Mouse (Mus musculus): ENCODE results near the gene Capg. TPM values are rescaled to one million over a fixed set of nuclear protein-coding genes. Genes with fewer than 3 reads are reported as not detected.

The Capg gene
- polyA plus RNA-seq (2014; fragmentation: Nextera tagmentation; extraction: Ambion mirVana), result 3.4 and 9.0 TPM in 2 replicates

DNA sequence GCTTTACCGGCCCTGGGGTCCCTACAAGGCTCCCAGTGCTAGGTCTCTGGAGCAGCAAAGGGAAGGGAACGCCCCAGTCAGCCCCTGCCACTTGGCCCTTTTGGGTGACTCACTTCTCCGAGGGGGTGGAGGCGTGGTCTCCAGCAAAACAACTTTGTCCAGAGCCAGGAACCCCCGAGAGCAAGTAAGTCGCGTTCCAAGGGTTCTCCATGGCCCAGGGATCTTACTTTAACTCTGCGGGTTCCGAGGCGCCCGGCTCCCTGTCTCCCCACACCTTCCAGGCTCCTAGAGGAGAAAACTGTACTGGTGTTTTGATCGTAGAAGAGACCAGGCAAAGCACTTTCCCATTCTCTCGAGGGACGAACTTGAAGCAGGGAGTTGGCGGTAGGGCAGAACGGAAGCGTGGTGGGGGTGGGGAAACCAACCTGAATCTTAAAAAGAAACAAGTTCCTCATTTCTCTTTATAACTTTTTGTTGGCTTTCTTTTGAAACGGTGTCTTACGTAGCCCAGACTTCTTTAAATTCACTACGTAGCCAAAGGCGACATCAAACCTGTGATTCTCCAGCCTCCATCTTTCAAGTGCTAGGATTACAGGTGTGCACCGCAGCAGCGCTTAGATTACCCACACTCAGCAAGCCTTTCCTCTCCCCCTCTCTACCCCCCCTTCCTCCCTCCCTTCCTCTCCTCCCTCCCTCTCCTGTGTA, at the start of gene Capg:
Capg (plus strand) TSS at position 109 of the 705 bp plus-strand sequence.
- H3K27ac ChIP-seq (ENCODE audit: low read depth, low read length), result no peak within 1 kb of the TSS; the same call in 1 of the 2 replicates
- H3K4me3 ChIP-seq (ENCODE audit: low read depth, low read length), result no peak within 1 kb of the TSS
- no peak for ATAC-seq (ENCODE audit: low read depth)
- peak within 1 kb of the TSS; percentile 16; the same call in 1 of the 2 replicates for H3K4me2 ChIP-seq (ENCODE audit: low read depth, low read length)
- H3K36me3 ChIP-seq (ENCODE audit: control insufficient read depth, insufficient read depth, low read length), result no peaks in the 10 kb centered on the region
- WGBS, result 16% methylated on average over 23 of the region's 23 CpGs
- H3K4me1 ChIP-seq (ENCODE audit: control insufficient read depth, insufficient read depth, low read length), result no peaks in the 10 kb centered on the region
- no peaks in the 10 kb centered on the region for H3K9me3 ChIP-seq (ENCODE audit: control insufficient read depth, low read length)
- no peaks in the 10 kb centered on the region for H3K27me3 ChIP-seq (ENCODE audit: control insufficient read depth, insufficient read depth, low read length)
- no peak within 1 kb of the TSS for H3K9ac ChIP-seq (replicated peaks; ENCODE audit: low read depth, low read length)

DNA sequence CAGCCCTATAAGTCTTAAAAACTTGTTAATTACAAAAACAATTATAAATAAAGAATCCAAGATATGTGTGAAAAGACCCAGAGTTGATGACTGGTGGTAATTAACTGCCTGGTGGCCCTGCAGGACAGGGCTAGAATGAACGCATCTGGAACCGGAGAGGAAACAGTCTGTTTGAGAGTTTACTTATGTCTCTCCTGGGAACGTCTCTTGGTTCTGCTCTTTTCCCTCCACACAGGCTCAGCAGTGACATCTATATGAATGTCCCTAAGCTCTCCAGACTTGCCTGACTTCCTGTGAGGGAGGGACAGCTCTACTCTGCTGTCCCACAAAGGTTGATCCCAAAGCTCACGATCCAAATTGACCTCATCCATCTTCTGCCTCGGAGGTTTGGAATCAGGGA, 45.2 kb upstream of the Capg start:
- Histone ChIP-seq H3K9me3 (ENCODE audit: control insufficient read depth, low read length) (no peaks in the 10 kb centered on the region), H3K4me3 (ENCODE audit: low read depth, low read length) (no peak overlapping the region), H3K36me3 (ENCODE audit: control insufficient read depth, insufficient read depth, low read length) (no peaks in the 10 kb centered on the region), H3K27me3 (ENCODE audit: control insufficient read depth, insufficient read depth, low read length) (no peaks in the 10 kb centered on the region), H3K27ac (ENCODE audit: low read depth, low read length) (no peak overlapping the region), H3K4me2 (ENCODE audit: low read depth, low read length) (no peak overlapping the region), H3K9ac (replicated peaks; ENCODE audit: low read depth, low read length) (no peak overlapping the region), H3K4me1 (ENCODE audit: control insufficient read depth, insufficient read depth, low read length) (no peaks in the 10 kb centered on the region)
- no peak for ATAC-seq (ENCODE audit: low read depth)
- WGBS, result 57% methylated on average over 5 of the region's 5 CpGs

DNA sequence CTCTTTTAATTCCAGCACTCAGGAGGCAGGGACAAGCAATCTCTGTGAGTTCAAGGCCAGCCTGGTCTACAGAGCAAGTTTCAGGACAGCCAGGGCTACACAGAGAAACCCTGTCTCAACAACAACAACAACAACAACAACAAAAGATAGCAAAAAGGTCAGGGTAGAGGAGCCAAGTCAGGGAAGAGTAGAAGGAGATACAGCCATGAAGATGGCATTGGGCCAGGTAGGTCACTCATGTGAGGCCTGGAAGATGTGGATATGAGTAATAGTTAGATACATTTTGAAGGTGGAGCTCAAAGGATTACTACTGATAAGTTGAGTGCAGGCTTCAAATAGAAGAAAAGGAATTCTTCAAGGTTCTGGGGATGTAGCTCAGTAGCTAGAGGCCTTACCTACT, 40.9 kb upstream of the Capg start:
- no peaks in the 10 kb centered on the region for H3K27me3 ChIP-seq (ENCODE audit: control insufficient read depth, insufficient read depth, low read length)
- no peak overlapping the region for H3K4me3 ChIP-seq (ENCODE audit: low read depth, low read length)
- no peak overlapping the region for H3K4me2 ChIP-seq (ENCODE audit: low read depth, low read length)
- no peaks in the 10 kb centered on the region for H3K36me3 ChIP-seq (ENCODE audit: control insufficient read depth, insufficient read depth, low read length)
- H3K9ac ChIP-seq (replicated peaks; ENCODE audit: low read depth, low read length), result no peak overlapping the region
- no peak overlapping the region for H3K27ac ChIP-seq (ENCODE audit: low read depth, low read length)
- H3K4me1 ChIP-seq (ENCODE audit: control insufficient read depth, insufficient read depth, low read length), result no peaks in the 10 kb centered on the region
- no peaks in the 10 kb centered on the region for H3K9me3 ChIP-seq (ENCODE audit: control insufficient read depth, low read length)
- no peak for ATAC-seq (ENCODE audit: low read depth)

DNA sequence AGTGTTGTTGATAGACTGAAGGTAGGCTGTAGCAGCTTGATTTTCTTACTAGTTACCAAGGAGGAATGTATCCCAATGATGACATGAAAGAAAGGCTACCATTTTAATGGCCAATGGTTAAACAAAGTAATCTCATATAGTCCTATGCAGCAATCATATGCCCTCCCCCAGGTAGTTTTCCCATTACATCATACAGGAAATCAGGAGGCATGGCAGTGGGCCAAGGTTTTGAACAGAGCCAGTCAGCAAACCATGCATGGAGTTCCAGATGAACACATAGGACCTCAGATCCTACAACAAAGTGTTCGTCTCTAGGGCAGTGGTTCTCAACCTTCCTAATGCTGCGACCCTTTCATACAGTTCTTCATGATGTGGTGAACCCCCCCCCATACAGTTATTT, 40.3 kb upstream of the Capg start:
- H3K27me3 ChIP-seq (ENCODE audit: control insufficient read depth, insufficient read depth, low read length), result no peaks in the 10 kb centered on the region
- H3K4me2 ChIP-seq (ENCODE audit: low read depth, low read length), result no peak overlapping the region
- H3K27ac ChIP-seq (ENCODE audit: low read depth, low read length), result no peak overlapping the region
- H3K4me3 ChIP-seq (ENCODE audit: low read depth, low read length), result no peak overlapping the region
- WGBS, result 94% methylated on average over 2 of the region's 2 CpGs
- no peak for ATAC-seq (ENCODE audit: low read depth)
- no peaks in the 10 kb centered on the region for H3K36me3 ChIP-seq (ENCODE audit: control insufficient read depth, insufficient read depth, low read length)
- H3K9ac ChIP-seq (replicated peaks; ENCODE audit: low read depth, low read length), result no peak overlapping the region
- H3K4me1 ChIP-seq (ENCODE audit: control insufficient read depth, insufficient read depth, low read length), result no peaks in the 10 kb centered on the region
- no peaks in the 10 kb centered on the region for H3K9me3 ChIP-seq (ENCODE audit: control insufficient read depth, low read length)

DNA sequence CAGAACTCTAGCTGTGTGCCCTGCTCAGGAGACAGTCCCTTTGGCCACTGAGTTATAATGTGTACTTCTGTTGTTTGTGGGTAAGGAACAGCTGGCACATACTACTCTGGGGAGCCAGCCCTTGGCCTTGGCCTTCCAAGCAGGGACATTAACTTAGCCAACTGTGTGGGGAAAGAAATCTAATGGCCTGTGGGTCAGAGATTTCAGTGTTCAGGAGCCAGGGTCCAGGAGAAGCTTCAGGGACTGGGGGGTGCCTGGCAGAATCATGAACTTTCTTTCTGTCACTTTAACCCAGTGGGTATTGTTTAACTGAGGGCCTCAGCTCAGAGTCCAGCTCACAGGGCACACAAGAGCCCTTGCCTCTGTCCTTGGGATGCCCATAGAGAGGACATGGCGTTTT, 38.1 kb upstream of the Capg start:
- Histone ChIP-seq H3K4me3 (ENCODE audit: low read depth, low read length) (no peak overlapping the region), H3K36me3 (ENCODE audit: control insufficient read depth, insufficient read depth, low read length) (no peaks in the 10 kb centered on the region), H3K27me3 (ENCODE audit: control insufficient read depth, insufficient read depth, low read length) (no peaks in the 10 kb centered on the region), H3K9me3 (ENCODE audit: control insufficient read depth, low read length) (no peaks in the 10 kb centered on the region), H3K4me2 (ENCODE audit: low read depth, low read length) (no peak overlapping the region), H3K9ac (replicated peaks; ENCODE audit: low read depth, low read length) (no peak overlapping the region), H3K4me1 (ENCODE audit: control insufficient read depth, insufficient read depth, low read length) (no peaks in the 10 kb centered on the region), H3K27ac (ENCODE audit: low read depth, low read length) (no peak overlapping the region)
- 69% methylated on average over 1 of the region's 1 CpGs for WGBS
- ATAC-seq (ENCODE audit: low read depth), result no peak

DNA sequence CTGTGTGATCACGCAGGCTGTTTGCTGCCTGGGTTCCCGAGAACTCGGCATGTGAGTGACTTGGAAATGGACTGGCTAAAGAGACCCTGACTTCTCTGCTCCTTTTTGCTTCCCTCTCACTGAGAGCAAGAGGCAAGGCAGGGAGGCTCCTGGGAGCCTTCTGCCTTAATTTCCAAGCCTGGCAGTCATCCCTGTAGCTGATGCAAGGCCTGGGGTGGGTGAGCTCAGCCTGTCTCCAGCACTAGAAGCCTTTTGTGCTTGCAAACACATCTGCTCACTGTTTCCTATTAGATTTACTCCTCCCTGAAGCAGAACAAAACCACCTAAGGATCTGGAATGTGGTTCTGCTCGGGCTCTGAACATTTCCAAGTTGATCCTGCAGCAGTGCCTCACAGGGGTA, 35.6 kb upstream of the Capg start:
- Histone ChIP-seq H3K36me3 (ENCODE audit: control insufficient read depth, insufficient read depth, low read length) (no peaks in the 10 kb centered on the region), H3K27ac (ENCODE audit: low read depth, low read length) (no peak overlapping the region), H3K9ac (replicated peaks; ENCODE audit: low read depth, low read length) (no peak overlapping the region), H3K4me2 (ENCODE audit: low read depth, low read length) (no peak overlapping the region), H3K9me3 (ENCODE audit: control insufficient read depth, low read length) (no peaks in the 10 kb centered on the region), H3K27me3 (ENCODE audit: control insufficient read depth, insufficient read depth, low read length) (no peaks in the 10 kb centered on the region), H3K4me3 (ENCODE audit: low read depth, low read length) (no peak overlapping the region), H3K4me1 (ENCODE audit: control insufficient read depth, insufficient read depth, low read length) (peaks cover 13% of the 10 kb centered on the region; the same call in 1 of the 2 replicates)
- ATAC-seq (ENCODE audit: low read depth), result no peak
- 81% methylated on average over 4 of the region's 4 CpGs for WGBS

DNA sequence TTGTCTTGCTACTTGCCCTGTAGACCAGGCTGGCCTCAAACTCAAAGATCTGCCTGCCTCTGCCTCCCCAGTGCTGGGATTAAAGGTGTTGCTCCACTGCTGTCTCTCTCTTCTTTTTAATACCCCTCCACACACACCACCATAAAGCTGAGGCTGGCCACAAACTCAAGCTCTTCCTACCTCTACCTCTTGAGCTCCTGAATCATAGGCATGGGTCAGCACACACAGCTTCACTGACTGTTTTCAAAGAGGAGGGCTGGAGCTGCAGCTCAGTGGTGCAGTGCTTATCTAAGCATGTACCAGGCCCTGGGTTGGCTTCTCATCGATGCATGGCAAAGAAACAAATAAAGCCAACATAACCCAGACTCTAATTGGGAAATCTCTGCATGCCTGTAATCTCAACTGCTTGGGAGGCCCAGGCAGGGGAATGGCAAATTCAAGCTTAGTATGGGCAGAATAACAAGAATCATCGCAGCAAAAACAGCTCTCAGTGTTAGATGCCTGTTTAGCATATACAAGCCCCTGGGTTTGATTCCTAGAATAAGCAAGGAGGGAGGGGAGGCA, 34.2 kb upstream of the Capg start:
- Histone ChIP-seq H3K27me3 (ENCODE audit: control insufficient read depth, insufficient read depth, low read length) (no peaks in the 10 kb centered on the region), H3K9me3 (ENCODE audit: control insufficient read depth, low read length) (no peaks in the 10 kb centered on the region), H3K4me1 (ENCODE audit: control insufficient read depth, insufficient read depth, low read length) (peaks cover 15% of the 10 kb centered on the region; the same call in 1 of the 2 replicates), H3K36me3 (ENCODE audit: control insufficient read depth, insufficient read depth, low read length) (no peaks in the 10 kb centered on the region), H3K4me2 (ENCODE audit: low read depth, low read length) (no peak overlapping the region), H3K9ac (replicated peaks; ENCODE audit: low read depth, low read length) (no peak overlapping the region), H3K4me3 (ENCODE audit: low read depth, low read length) (no peak overlapping the region), H3K27ac (ENCODE audit: low read depth, low read length) (0 out of 2 replicates have a peak overlapping the region, but pooled peaks have one; percentile 28)
- WGBS, result 80% methylated on average over 2 of the region's 2 CpGs
- no peak for ATAC-seq (ENCODE audit: low read depth)

DNA sequence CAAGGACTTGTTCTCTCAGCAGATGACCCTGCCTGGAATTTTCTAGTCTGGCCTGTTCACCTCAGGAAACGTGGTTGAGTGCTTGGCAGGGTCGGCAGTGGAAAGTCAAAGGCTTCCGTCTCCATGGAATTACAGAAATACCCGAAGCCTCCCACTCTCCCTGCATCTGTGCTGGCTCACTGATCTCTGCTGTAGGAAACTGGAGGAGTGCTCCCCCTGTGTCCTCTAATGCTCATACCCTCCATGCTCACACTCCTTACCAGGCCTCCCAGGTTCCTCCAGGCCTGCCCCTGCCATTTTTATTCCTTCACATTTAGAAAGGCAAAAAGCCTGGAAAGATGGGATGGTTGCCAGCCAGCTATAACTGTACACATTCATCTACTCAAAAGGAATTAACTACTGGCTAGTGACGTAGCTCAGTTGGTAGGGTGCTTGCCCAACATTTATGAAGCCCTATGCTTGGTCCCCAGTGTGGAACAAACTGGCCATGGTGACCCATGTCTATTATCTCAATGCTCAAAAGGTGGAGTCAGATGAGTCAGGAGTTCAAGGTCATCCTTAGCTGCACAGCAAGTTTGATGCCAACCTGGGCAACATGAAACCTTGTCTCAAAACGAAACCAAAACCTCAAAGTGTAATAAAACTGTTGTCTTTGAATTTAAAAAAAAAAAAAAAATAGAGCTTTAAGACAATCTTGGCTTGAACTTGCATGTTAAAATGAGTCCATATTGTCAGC, 33.3 kb upstream of the Capg start:
- Histone ChIP-seq H3K27ac (ENCODE audit: low read depth, low read length) (0 out of 2 replicates have a peak overlapping the region, but pooled peaks have one; percentile 28), H3K36me3 (ENCODE audit: control insufficient read depth, insufficient read depth, low read length) (no peaks in the 10 kb centered on the region), H3K27me3 (ENCODE audit: control insufficient read depth, insufficient read depth, low read length) (no peaks in the 10 kb centered on the region), H3K4me3 (ENCODE audit: low read depth, low read length) (no peak overlapping the region), H3K9ac (replicated peaks; ENCODE audit: low read depth, low read length) (no peak overlapping the region), H3K4me2 (ENCODE audit: low read depth, low read length) (no peak overlapping the region), H3K4me1 (ENCODE audit: control insufficient read depth, insufficient read depth, low read length) (peaks cover 15% of the 10 kb centered on the region; the same call in 1 of the 2 replicates), H3K9me3 (ENCODE audit: control insufficient read depth, low read length) (no peaks in the 10 kb centered on the region)
- ATAC-seq (ENCODE audit: low read depth), result no peak
- WGBS, result 63% methylated on average over 6 of the region's 6 CpGs

Data from neural tube, embryonic 14.5 days (tissue).